Mouse (Mus musculus): ENCODE measurements at regions not wholly inside any gene's neighbourhood (a gene's known extent, or its start where the extent isn't known, plus 50 kb on each side); places are given as distances from the start of the nearest gene placed in this dataset.

DNA sequence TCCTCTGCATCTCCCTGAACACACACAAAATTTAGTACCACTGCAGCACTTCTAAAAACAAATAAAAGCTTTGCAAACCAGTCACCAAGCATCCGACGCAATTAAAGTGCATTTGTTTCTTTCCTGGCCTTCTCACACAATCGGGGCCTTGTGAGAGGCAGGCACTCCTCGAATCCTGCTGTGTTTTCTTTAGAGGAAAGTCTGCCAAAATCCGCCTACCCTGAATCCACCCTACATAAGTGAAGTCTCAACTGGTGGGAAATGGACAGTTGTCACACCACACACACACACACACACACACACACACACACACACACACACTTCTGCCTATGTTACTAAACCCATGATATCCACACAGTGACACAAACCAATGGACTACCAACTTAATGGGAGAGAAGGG is 737.6 kb upstream of the Sox9 start:
- Histone ChIP-seq H3K36me3 (ENCODE audit: control insufficient read depth, insufficient read depth, low read length) (no peaks in the 10 kb centered on the region), H3K4me3 (ENCODE audit: low read depth, low read length) (no peak overlapping the region), H3K9ac (replicated peaks; ENCODE audit: low read depth, low read length) (no peak overlapping the region), H3K4me1 (ENCODE audit: control insufficient read depth, insufficient read depth, low read length) (no peaks in the 10 kb centered on the region), H3K27me3 (ENCODE audit: control insufficient read depth, insufficient read depth, low read length) (no peaks in the 10 kb centered on the region), H3K9me3 (ENCODE audit: control insufficient read depth, low read length) (no peaks in the 10 kb centered on the region), H3K4me2 (ENCODE audit: low read depth, low read length) (no peak overlapping the region), H3K27ac (ENCODE audit: low read depth, low read length) (no peak overlapping the region)
- ATAC-seq (ENCODE audit: low read depth): no peak
- 26% methylated on average over 5 of the region's 5 CpGs for WGBS

DNA sequence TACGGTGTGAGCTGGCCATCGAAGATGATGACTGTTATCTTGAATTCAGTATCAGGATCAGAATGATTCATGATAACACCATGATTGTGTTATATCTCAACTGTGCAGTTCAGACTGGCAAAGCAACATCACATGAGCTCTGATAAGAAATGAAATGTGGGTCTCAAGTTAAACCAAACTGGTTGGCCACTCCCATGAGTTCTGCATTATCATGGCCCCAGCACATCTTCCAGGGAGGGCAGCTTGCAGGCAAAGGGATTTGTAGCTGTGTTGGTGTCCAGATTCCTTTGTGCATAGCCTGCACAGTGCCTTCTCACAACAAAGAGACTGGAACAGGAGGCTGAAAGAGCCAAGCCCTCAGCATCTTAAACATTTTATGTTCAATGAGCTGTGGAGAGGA is 736.7 kb upstream of the Sox9 start:
- no peaks in the 10 kb centered on the region for H3K9me3 ChIP-seq (ENCODE audit: control insufficient read depth, low read length)
- no peak overlapping the region for H3K9ac ChIP-seq (replicated peaks; ENCODE audit: low read depth, low read length)
- WGBS: 92% methylated on average over 2 of the region's 2 CpGs
- no peak overlapping the region for H3K27ac ChIP-seq (ENCODE audit: low read depth, low read length)
- H3K4me3 ChIP-seq (ENCODE audit: low read depth, low read length): no peak overlapping the region
- no peaks in the 10 kb centered on the region for H3K36me3 ChIP-seq (ENCODE audit: control insufficient read depth, insufficient read depth, low read length)
- no peak for ATAC-seq (ENCODE audit: low read depth)
- H3K4me2 ChIP-seq (ENCODE audit: low read depth, low read length): no peak overlapping the region
- H3K4me1 ChIP-seq (ENCODE audit: control insufficient read depth, insufficient read depth, low read length): no peaks in the 10 kb centered on the region
- no peaks in the 10 kb centered on the region for H3K27me3 ChIP-seq (ENCODE audit: control insufficient read depth, insufficient read depth, low read length)

DNA sequence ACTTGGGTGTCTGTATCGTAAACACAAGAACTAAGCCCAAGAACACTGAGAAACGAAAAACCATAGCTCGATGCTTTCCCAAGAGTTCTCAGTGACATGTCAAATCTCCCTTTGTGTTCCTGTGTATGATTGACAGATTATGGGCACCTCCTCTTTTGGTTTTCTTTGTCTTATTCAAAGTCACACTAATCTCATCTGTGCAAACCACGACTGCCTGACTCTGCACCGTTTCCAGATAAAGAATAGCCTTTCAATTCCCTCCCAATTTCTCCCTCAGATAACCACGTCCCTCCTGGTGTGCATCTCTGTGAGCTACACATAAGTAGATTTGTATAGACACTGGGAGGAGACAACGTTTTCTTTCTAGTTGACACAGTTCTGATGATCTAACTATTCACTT is 731.7 kb upstream of the Sox9 start:
- 57% methylated on average over 7 of the region's 7 CpGs for WGBS
- no peaks in the 10 kb centered on the region for H3K36me3 ChIP-seq (ENCODE audit: control insufficient read depth, insufficient read depth, low read length)
- no peak overlapping the region for H3K4me3 ChIP-seq (ENCODE audit: low read depth, low read length)
- no peak overlapping the region for H3K27ac ChIP-seq (ENCODE audit: low read depth, low read length)
- H3K27me3 ChIP-seq (ENCODE audit: control insufficient read depth, insufficient read depth, low read length): no peaks in the 10 kb centered on the region
- no peak for ATAC-seq (ENCODE audit: low read depth)
- no peak overlapping the region for H3K4me2 ChIP-seq (ENCODE audit: low read depth, low read length)
- no peaks in the 10 kb centered on the region for H3K4me1 ChIP-seq (ENCODE audit: control insufficient read depth, insufficient read depth, low read length)
- no peaks in the 10 kb centered on the region for H3K9me3 ChIP-seq (ENCODE audit: control insufficient read depth, low read length)
- H3K9ac ChIP-seq (replicated peaks; ENCODE audit: low read depth, low read length): no peak overlapping the region

DNA sequence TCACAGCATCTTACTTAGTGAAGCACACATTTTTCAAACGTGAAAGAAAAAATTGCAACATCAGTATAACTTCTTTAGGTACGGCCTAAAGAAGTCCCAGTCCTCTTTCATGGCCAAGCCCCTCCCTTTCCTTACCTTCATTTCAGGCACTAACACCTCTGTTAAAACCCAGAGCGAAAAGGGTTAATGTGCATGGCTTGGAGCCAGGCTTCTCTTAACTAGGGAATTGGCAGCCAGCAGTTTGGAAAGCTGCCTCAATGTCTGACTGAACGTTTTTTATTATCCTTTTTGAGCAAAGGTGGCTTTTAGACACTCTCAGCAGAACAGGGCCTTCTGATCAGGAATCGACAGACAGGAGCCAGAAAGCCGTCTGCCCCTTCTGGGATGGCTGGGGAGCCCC is 726.4 kb upstream of the Sox9 start:
- no peak overlapping the region for H3K27ac ChIP-seq (ENCODE audit: low read depth, low read length)
- ATAC-seq (ENCODE audit: low read depth): no peak
- no peaks in the 10 kb centered on the region for H3K9me3 ChIP-seq (ENCODE audit: control insufficient read depth, low read length)
- H3K9ac ChIP-seq (replicated peaks; ENCODE audit: low read depth, low read length): no peak overlapping the region
- no peaks in the 10 kb centered on the region; the same call in 1 of the 2 replicates for H3K4me1 ChIP-seq (ENCODE audit: control insufficient read depth, insufficient read depth, low read length)
- H3K27me3 ChIP-seq (ENCODE audit: control insufficient read depth, insufficient read depth, low read length): no peaks in the 10 kb centered on the region
- no peaks in the 10 kb centered on the region for H3K36me3 ChIP-seq (ENCODE audit: control insufficient read depth, insufficient read depth, low read length)
- no peak overlapping the region for H3K4me2 ChIP-seq (ENCODE audit: low read depth, low read length)
- no peak overlapping the region for H3K4me3 ChIP-seq (ENCODE audit: low read depth, low read length)
- 46% methylated on average over 6 of the region's 6 CpGs for WGBS

DNA sequence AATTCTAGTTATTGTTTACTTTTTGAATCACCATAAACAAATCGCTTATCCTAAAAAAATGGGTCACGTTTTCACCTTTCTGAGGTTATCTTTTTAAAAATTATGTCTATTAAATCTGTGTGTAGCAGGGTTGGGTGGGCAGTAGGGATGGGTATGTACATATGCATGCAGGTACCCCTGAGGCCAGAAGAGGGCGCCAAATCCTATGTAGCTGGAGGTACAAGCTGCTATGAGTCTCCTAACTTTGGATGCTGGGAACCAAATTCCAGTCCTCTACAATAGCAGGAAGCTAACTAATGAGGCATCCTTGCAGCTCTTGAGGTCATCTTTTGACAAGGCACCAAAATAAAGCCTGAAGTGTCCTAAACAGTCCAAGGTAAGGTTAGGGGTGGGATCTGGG is 714.8 kb upstream of the Sox9 start:
- no peak overlapping the region for H3K9ac ChIP-seq (replicated peaks; ENCODE audit: low read depth, low read length)
- 81% methylated on average over 3 of the region's 3 CpGs for WGBS
- H3K9me3 ChIP-seq (ENCODE audit: control insufficient read depth, low read length): no peaks in the 10 kb centered on the region
- H3K4me2 ChIP-seq (ENCODE audit: low read depth, low read length): no peak overlapping the region
- H3K4me3 ChIP-seq (ENCODE audit: low read depth, low read length): no peak overlapping the region
- no peak overlapping the region for H3K27ac ChIP-seq (ENCODE audit: low read depth, low read length)
- H3K36me3 ChIP-seq (ENCODE audit: control insufficient read depth, insufficient read depth, low read length): no peaks in the 10 kb centered on the region
- H3K4me1 ChIP-seq (ENCODE audit: control insufficient read depth, insufficient read depth, low read length): no peaks in the 10 kb centered on the region
- H3K27me3 ChIP-seq (ENCODE audit: control insufficient read depth, insufficient read depth, low read length): no peaks in the 10 kb centered on the region
- ATAC-seq (ENCODE audit: low read depth): no peak

DNA sequence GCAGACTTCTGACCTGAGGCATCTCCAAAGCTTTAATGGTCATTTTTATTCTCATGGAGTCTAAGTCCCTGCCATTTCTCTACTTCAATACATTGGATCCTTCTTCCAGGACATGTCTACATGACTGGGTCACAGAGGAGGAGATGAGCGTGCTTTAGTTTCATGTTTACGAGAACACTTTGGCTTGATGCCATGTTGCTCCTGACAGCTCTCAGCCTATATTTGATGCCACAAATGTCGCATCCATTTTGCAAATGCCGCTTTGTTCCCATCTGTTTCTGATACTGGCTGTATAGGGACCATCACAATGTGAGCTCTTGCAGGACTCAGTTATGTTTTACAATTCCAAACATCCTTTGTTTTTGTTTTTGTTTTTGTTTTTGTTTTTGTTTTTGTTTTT is 713.2 kb upstream of the Sox9 start:
- H3K4me3 ChIP-seq (ENCODE audit: low read depth, low read length): no peak overlapping the region
- H3K36me3 ChIP-seq (ENCODE audit: control insufficient read depth, insufficient read depth, low read length): no peaks in the 10 kb centered on the region
- no peak overlapping the region for H3K4me2 ChIP-seq (ENCODE audit: low read depth, low read length)
- no peaks in the 10 kb centered on the region for H3K27me3 ChIP-seq (ENCODE audit: control insufficient read depth, insufficient read depth, low read length)
- ATAC-seq (ENCODE audit: low read depth): no peak
- H3K27ac ChIP-seq (ENCODE audit: low read depth, low read length): no peak overlapping the region
- no peaks in the 10 kb centered on the region for H3K9me3 ChIP-seq (ENCODE audit: control insufficient read depth, low read length)
- H3K9ac ChIP-seq (replicated peaks; ENCODE audit: low read depth, low read length): no peak overlapping the region
- WGBS: 69% methylated on average over 4 of the region's 4 CpGs
- no peaks in the 10 kb centered on the region for H3K4me1 ChIP-seq (ENCODE audit: control insufficient read depth, insufficient read depth, low read length)

DNA sequence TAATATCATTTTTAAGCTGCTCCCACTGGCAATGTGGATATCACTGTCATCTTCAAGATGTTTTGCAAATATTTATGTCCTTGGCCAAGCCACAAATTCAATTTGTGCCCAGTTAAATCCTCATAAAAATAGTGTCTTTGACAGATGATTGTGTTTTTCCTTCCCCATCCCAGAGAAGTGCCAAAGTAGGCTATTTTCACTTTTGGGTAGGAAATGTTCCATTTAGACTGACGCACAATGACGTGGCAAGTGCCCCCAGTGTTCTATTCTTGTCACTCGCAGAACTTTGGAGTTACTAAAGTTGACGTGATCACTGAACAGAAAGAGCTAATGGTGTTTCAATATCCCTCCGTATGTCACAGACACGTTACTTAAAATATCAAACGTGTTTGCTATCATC is 710.5 kb upstream of the Sox9 start:
- H3K4me1 ChIP-seq (ENCODE audit: control insufficient read depth, insufficient read depth, low read length): no peaks in the 10 kb centered on the region
- no peaks in the 10 kb centered on the region for H3K27me3 ChIP-seq (ENCODE audit: control insufficient read depth, insufficient read depth, low read length)

DNA sequence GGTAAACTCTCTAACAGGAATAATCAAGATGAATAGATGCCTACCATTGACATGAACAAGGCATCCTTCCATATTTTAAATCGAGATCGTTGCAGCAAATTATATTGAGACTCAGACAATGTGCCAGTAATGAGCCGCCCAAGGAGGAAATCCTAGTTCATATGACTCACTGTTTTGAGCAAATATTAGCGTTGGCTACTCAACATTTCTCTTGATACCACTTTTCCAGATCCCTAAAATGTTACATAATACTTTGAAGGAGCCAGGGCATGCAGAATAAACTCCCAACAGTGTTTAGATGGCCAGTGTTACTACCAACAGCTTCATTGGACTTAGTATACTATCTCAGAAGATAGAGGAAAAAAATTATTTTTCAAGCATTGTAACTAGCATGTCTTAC is 700.6 kb upstream of the Sox9 start:
- Histone ChIP-seq H3K9ac (replicated peaks; ENCODE audit: low read depth, low read length) (no peak overlapping the region), H3K36me3 (ENCODE audit: control insufficient read depth, insufficient read depth, low read length) (no peaks in the 10 kb centered on the region), H3K9me3 (ENCODE audit: control insufficient read depth, low read length) (no peaks in the 10 kb centered on the region), H3K27me3 (ENCODE audit: control insufficient read depth, insufficient read depth, low read length) (no peaks in the 10 kb centered on the region), H3K4me2 (ENCODE audit: low read depth, low read length) (no peak overlapping the region), H3K4me3 (ENCODE audit: low read depth, low read length) (no peak overlapping the region), H3K27ac (ENCODE audit: low read depth, low read length) (no peak overlapping the region), H3K4me1 (ENCODE audit: control insufficient read depth, insufficient read depth, low read length) (no peaks in the 10 kb centered on the region)
- WGBS: 91% methylated on average over 4 of the region's 4 CpGs
- no peak for ATAC-seq (ENCODE audit: low read depth)

More for the DNA sequence above, 710.5 kb upstream of the Sox9 start:
- Histone ChIP-seq H3K9ac (replicated peaks; ENCODE audit: low read depth, low read length) (no peak overlapping the region), H3K4me2 (ENCODE audit: low read depth, low read length) (no peak overlapping the region), H3K36me3 (ENCODE audit: control insufficient read depth, insufficient read depth, low read length) (no peaks in the 10 kb centered on the region), H3K27ac (ENCODE audit: low read depth, low read length) (no peak overlapping the region), H3K4me3 (ENCODE audit: low read depth, low read length) (no peak overlapping the region), H3K9me3 (ENCODE audit: control insufficient read depth, low read length) (no peaks in the 10 kb centered on the region)
- ATAC-seq (ENCODE audit: low read depth): no peak
- WGBS: 91% methylated on average over 7 of the region's 7 CpGs

DNA sequence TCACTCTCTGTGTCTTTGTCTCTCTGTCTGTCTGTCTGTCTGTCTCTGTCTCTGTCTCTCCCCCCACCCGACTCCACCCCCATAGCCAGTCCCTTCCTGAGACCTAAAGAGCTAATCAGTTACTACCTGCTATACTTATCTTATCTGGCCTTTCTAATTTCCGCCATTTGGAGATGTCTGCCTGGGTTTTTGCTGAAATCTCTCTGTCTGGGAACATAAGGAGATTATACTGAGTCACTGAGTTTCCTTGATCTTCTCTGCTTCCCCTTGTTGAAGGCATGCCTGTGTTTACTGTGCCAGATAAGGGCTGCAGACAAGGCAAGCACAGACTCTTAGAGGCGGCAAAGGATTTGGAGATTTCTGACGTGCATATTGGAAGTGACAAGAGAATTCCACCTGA is 699.0 kb upstream of the Sox9 start:
- 73% methylated on average over 4 of the region's 4 CpGs for WGBS
- Histone ChIP-seq H3K4me2 (ENCODE audit: low read depth, low read length) (no peak overlapping the region), H3K27me3 (ENCODE audit: control insufficient read depth, insufficient read depth, low read length) (no peaks in the 10 kb centered on the region), H3K9me3 (ENCODE audit: control insufficient read depth, low read length) (no peaks in the 10 kb centered on the region), H3K9ac (replicated peaks; ENCODE audit: low read depth, low read length) (no peak overlapping the region), H3K36me3 (ENCODE audit: control insufficient read depth, insufficient read depth, low read length) (no peaks in the 10 kb centered on the region), H3K4me3 (ENCODE audit: low read depth, low read length) (no peak overlapping the region), H3K4me1 (ENCODE audit: control insufficient read depth, insufficient read depth, low read length) (no peaks in the 10 kb centered on the region), H3K27ac (ENCODE audit: low read depth, low read length) (no peak overlapping the region)
- ATAC-seq (ENCODE audit: low read depth): no peak

DNA sequence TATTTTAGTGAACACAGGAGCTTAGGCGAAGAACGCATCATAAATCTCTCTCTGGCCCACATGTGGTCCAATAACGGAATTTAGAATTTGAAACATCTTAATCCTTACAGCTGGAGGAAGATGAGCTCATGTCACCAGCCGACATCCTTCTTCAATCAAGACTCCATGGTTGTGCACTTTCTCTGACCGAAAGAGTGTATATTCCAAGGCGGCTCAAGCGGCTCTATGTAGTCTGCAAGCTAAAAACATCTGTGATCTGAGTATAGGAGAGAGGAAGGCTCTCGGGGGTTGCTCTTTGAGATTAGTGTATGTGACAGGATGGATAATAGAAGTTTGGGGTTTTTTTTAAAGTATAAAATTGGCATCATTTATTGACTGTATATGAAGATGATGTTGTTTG is 689.9 kb upstream of the Sox9 start:
- Histone ChIP-seq H3K4me1 (ENCODE audit: control insufficient read depth, insufficient read depth, low read length) (no peaks in the 10 kb centered on the region), H3K9me3 (ENCODE audit: control insufficient read depth, low read length) (no peaks in the 10 kb centered on the region), H3K9ac (replicated peaks; ENCODE audit: low read depth, low read length) (no peak overlapping the region), H3K4me2 (ENCODE audit: low read depth, low read length) (no peak overlapping the region), H3K27me3 (ENCODE audit: control insufficient read depth, insufficient read depth, low read length) (no peaks in the 10 kb centered on the region), H3K36me3 (ENCODE audit: control insufficient read depth, insufficient read depth, low read length) (no peaks in the 10 kb centered on the region), H3K27ac (ENCODE audit: low read depth, low read length) (no peak overlapping the region), H3K4me3 (ENCODE audit: low read depth, low read length) (no peak overlapping the region)
- ATAC-seq (ENCODE audit: low read depth): no peak
- WGBS: 84% methylated on average over 8 of the region's 8 CpGs

Measured in neural tube, embryonic 14.5 days (tissue).